Mouse (Mus musculus) midbrain, embryonic 12.5 days (tissue): Measurements from ENCODE around the gene Ptpn11. TPM values are rescaled to one million over a fixed set of nuclear protein-coding genes. Genes with fewer than 3 reads are reported as not detected.

Experiments
- ATAC-seq: fragments of 200-750 bp; cut with Nextera tagmentation; 2 replicates; pipeline ENCODE4 v1.8.0; 2017; ENCODE audit warnings: low read depth, moderate TSS enrichment, moderate library complexity; ENCODE audit not compliant: low FRiP score
- H3K27ac ChIP-seq: fragments of 300-500 bp; sonication (generic); replicated peaks from 2 replicates; pipeline ENCODE4 v1.5.1; 2016; ENCODE audit warnings: mild to moderate bottlenecking
- H3K27me3 ChIP-seq: fragments of 300-500 bp; sonication (generic); 2 replicates; pipeline ENCODE4 v1.6.1; 2016; ENCODE audit warnings: mild to moderate bottlenecking
- H3K36me3 ChIP-seq: fragments of 300-500 bp; sonication (generic); 2 replicates; pipeline ENCODE4 v1.6.1; 2016
- H3K4me1 ChIP-seq: fragments of 300-500 bp; sonication (generic); 2 replicates; pipeline ENCODE4 v1.6.1; 2016
- H3K4me2 ChIP-seq: fragments of 300-500 bp; sonication (generic); replicated peaks from 2 replicates; pipeline ENCODE4 v1.6.1; 2016; ENCODE audit warnings: mild to moderate bottlenecking, moderate library complexity
- H3K4me3 ChIP-seq: fragments of 300-500 bp; sonication (generic); 2 replicates; pipeline ENCODE4 v1.5.1; 2016; ENCODE audit warnings: mild to moderate bottlenecking
- H3K9ac ChIP-seq: fragments of 300-500 bp; sonication (generic); replicated peaks from 2 replicates; pipeline ENCODE4 v1.6.1; 2016; ENCODE audit warnings: mild to moderate bottlenecking, moderate library complexity
- H3K9me3 ChIP-seq: fragments of 300-500 bp; sonication (generic); 2 replicates; pipeline ENCODE4 v1.6.1; 2016; ENCODE audit warnings: mild to moderate bottlenecking
- WGBS: fragments of 180-500 bp; shearing (Covaris S2); methylation state at CpG from one replicate; pipeline ENCODE4 v1.1.7; 2016; 5-methylcytosine and 5-hydroxymethylcytosine counted together
- polyA plus RNA-seq: library from polyadenylated mRNA; unstranded; fragments of >200 nt; fragmentation: Nextera tagmentation; extraction: Ambion mirVana; gene quantifications from 2 replicates; pipeline ENCODE4 v1.2.1, GENCODE M21; 2016

Ptpn11 gene
- polyA plus RNA-seq, 1 experiment from 2014 or later, result 24.1 TPM

- WGBS, result 93% methylated on average over 3 of the region's 3 CpGs
- H3K4me1 ChIP-seq, result peaks cover 5% of the 10 kb centered on the region; the same call in 1 of the 2 replicates
Observed at GRCm38 (mm10) chr5:121122036-121122435, 69.2 kb downstream of the Ptpn11 start.

GRCm38 (mm10) chr5:121119331-121120034, 71.7 kb downstream of the Ptpn11 start:
- H3K4me1 ChIP-seq, result peaks cover 31% of the 10 kb centered on the region
- H3K9ac ChIP-seq, result no peak overlapping the region
- H3K36me3 ChIP-seq, result no peaks in the 10 kb centered on the region
- H3K4me3 ChIP-seq, result no peak overlapping the region
- ATAC-seq, result no peak
- no peak overlapping the region for H3K4me2 ChIP-seq
- H3K9me3 ChIP-seq, result no peaks in the 10 kb centered on the region
- no peaks in the 10 kb centered on the region for H3K27me3 ChIP-seq
- WGBS, result 84% methylated on average over 13 of the region's 13 CpGs
- H3K27ac ChIP-seq, result no peak overlapping the region

More at GRCm38 (mm10) chr5:121122036-121122435, 69.2 kb downstream of the Ptpn11 start:
- no peak overlapping the region for H3K27ac ChIP-seq
- H3K36me3 ChIP-seq, result 0 out of 2 replicates have a peak, but pooled peaks cover 6% of the 10 kb centered on the region
- no peak for ATAC-seq
- no peaks in the 10 kb centered on the region for H3K9me3 ChIP-seq
- no peak overlapping the region for H3K4me2 ChIP-seq
- H3K9ac ChIP-seq, result no peak overlapping the region
- H3K4me3 ChIP-seq, result no peak overlapping the region
- no peaks in the 10 kb centered on the region for H3K27me3 ChIP-seq

- no peak overlapping the region for H3K9ac ChIP-seq
- no peak overlapping the region for H3K27ac ChIP-seq
- no peak for ATAC-seq
- 74% methylated on average over 4 of the region's 4 CpGs for WGBS
- no peak overlapping the region for H3K4me2 ChIP-seq
- no peaks in the 10 kb centered on the region for H3K27me3 ChIP-seq
- H3K4me3 ChIP-seq, result no peak overlapping the region
- peaks cover 35% of the 10 kb centered on the region for H3K4me1 ChIP-seq
- H3K9me3 ChIP-seq, result no peaks in the 10 kb centered on the region
- H3K36me3 ChIP-seq, result no peaks in the 10 kb centered on the region
Observed at GRCm38 (mm10) chr5:121118345-121118744, 72.9 kb downstream of the Ptpn11 start.

GRCm38 (mm10) chr5:121116941-121117340, 74.3 kb downstream of the Ptpn11 start:
- Histone ChIP-seq H3K4me3 (no peak overlapping the region), H3K27ac (peak overlapping the region; percentile 86), H3K9me3 (no peaks in the 10 kb centered on the region), H3K27me3 (no peaks in the 10 kb centered on the region), H3K9ac (no peak overlapping the region), H3K4me1 (peaks cover 35% of the 10 kb centered on the region), H3K4me2 (no peak overlapping the region), H3K36me3 (no peaks in the 10 kb centered on the region)
- WGBS, result 78% methylated on average over 3 of the region's 3 CpGs
- ATAC-seq, result no peak

GRCm38 (mm10) chr5:121115391-121116157, 75.6 kb downstream of the Ptpn11 start:
- Histone ChIP-seq H3K27ac (peak overlapping the region; percentile 86), H3K27me3 (no peaks in the 10 kb centered on the region), H3K4me2 (peak overlapping the region; percentile 31), H3K9ac (no peak overlapping the region), H3K4me3 (no peak overlapping the region), H3K9me3 (no peaks in the 10 kb centered on the region), H3K36me3 (no peaks in the 10 kb centered on the region), H3K4me1 (peaks cover 35% of the 10 kb centered on the region)
- peak; percentile 85 for ATAC-seq
- WGBS, result 41% methylated on average over 8 of the region's 8 CpGs

- Histone ChIP-seq H3K36me3 (no peaks in the 10 kb centered on the region), H3K4me1 (peaks cover 35% of the 10 kb centered on the region), H3K9ac (no peak overlapping the region), H3K9me3 (no peaks in the 10 kb centered on the region), H3K27me3 (no peaks in the 10 kb centered on the region), H3K4me2 (no peak overlapping the region), H3K4me3 (no peak overlapping the region), H3K27ac (peak overlapping the region; percentile 86)
- ATAC-seq, result no peak
- WGBS, result 82% methylated on average over 14 of the region's 14 CpGs
Observed at GRCm38 (mm10) chr5:121114151-121114550, 77.0 kb downstream of the Ptpn11 start.

GRCm38 (mm10) chr5:121112390-121112789, 78.8 kb downstream of the Ptpn11 start:
- H3K9me3 ChIP-seq, result no peaks in the 10 kb centered on the region
- ATAC-seq, result no peak

GRCm38 (mm10) chr5:121111106-121111915, 79.9 kb downstream of the Ptpn11 start:
- ATAC-seq, result no peak

More at GRCm38 (mm10) chr5:121112390-121112789, 78.8 kb downstream of the Ptpn11 start:
- Histone ChIP-seq H3K4me2 (no peak overlapping the region), H3K9ac (no peak overlapping the region), H3K27ac (no peak overlapping the region), H3K4me3 (no peak overlapping the region), H3K4me1 (peaks cover 35% of the 10 kb centered on the region), H3K36me3 (no peaks in the 10 kb centered on the region), H3K27me3 (no peaks in the 10 kb centered on the region)
- WGBS, result 72% methylated on average over 5 of the region's 5 CpGs

GRCm38 (mm10) chr5:121109185-121109584, 82.0 kb downstream of the Ptpn11 start:
- Histone ChIP-seq H3K27ac (no peak overlapping the region), H3K4me1 (peaks cover 6% of the 10 kb centered on the region; the same call in 1 of the 2 replicates), H3K36me3 (no peaks in the 10 kb centered on the region), H3K27me3 (no peaks in the 10 kb centered on the region), H3K4me3 (no peak overlapping the region), H3K9me3 (no peaks in the 10 kb centered on the region), H3K9ac (no peak overlapping the region), H3K4me2 (no peak overlapping the region)
- no peak for ATAC-seq
- WGBS, result 86% methylated on average over 7 of the region's 7 CpGs

More at GRCm38 (mm10) chr5:121111106-121111915, 79.9 kb downstream of the Ptpn11 start:
- no peak overlapping the region for H3K27ac ChIP-seq
- H3K36me3 ChIP-seq, result no peaks in the 10 kb centered on the region
- WGBS, result 91% methylated on average over 18 of the region's 18 CpGs
- H3K9me3 ChIP-seq, result no peaks in the 10 kb centered on the region
- H3K9ac ChIP-seq, result no peak overlapping the region
- H3K4me1 ChIP-seq, result peaks cover 27% of the 10 kb centered on the region
- H3K27me3 ChIP-seq, result no peaks in the 10 kb centered on the region
- H3K4me3 ChIP-seq, result no peak overlapping the region
- H3K4me2 ChIP-seq, result no peak overlapping the region

- WGBS, result 71% methylated on average over 3 of the region's 3 CpGs
- Histone ChIP-seq H3K27ac (no peak overlapping the region), H3K4me2 (no peak overlapping the region), H3K9ac (no peak overlapping the region), H3K4me1 (no peaks in the 10 kb centered on the region), H3K4me3 (no peak overlapping the region), H3K27me3 (no peaks in the 10 kb centered on the region), H3K36me3 (no peaks in the 10 kb centered on the region), H3K9me3 (no peaks in the 10 kb centered on the region)
- no peak for ATAC-seq
Observed at GRCm38 (mm10) chr5:121106913-121107312, 84.3 kb downstream of the Ptpn11 start.

GRCm38 (mm10) chr5:121100886-121101580, 90.2 kb downstream of the Ptpn11 start:
- WGBS, result 89% methylated on average over 9 of the region's 9 CpGs
- H3K9me3 ChIP-seq, result no peaks in the 10 kb centered on the region
- no peaks in the 10 kb centered on the region for H3K27me3 ChIP-seq
- no peaks in the 10 kb centered on the region for H3K4me1 ChIP-seq
- no peaks in the 10 kb centered on the region for H3K36me3 ChIP-seq
- no peak overlapping the region for H3K4me2 ChIP-seq
- no peak for ATAC-seq
- H3K27ac ChIP-seq, result no peak overlapping the region
- H3K4me3 ChIP-seq, result no peak overlapping the region
- H3K9ac ChIP-seq, result no peak overlapping the region
